20 mouse cellular contexts compared by ENCODE assay signal in genomic region chr4:148818161-148818560, GRCm38 (mm10). TPM values are rescaled to one million over a fixed set of nuclear protein-coding genes. Genes with fewer than 3 reads are reported as not detected.
A peak's percentile ranks its signal among the peaks of the same experiment; 100 is the strongest.
DNase-seq lines count a peak whose midpoint lies in the region; ATAC-seq and TF ChIP-seq lines count a peak whose summit lies in the region.
"Had no signal": no experiment of that assay in that cellular context is flagged by ENCODE, and none has a peak within 500 bp of the region (broad histone marks: within the 10 kb centered on the region; RNA-seq: fewer than 3 reads in every experiment).

No protein-coding gene starts in this region.

- DNase-seq in forebrain, embryonic 10.5 days (ENCODE audit: extremely low spot score, low spot score) = no peak
- DNase-seq in heart, postnatal 0 days (ENCODE audit: low spot score) = no peak
- DNase-seq in gastrocnemius, postnatal 25 days = peak; percentile 84
- no peak for DNase-seq in natural killer cell, adult 2 months (ENCODE audit: low spot score in 2 of 2)
- DNase-seq in layer of hippocampus, postnatal 36 days = no peak
- DNase-seq: adrenal gland, adult 8-10 months; B cell, adult 2 months; cerebellum, adult 18-20 months; cerebellum, adult 9-11 months; cerebellum, postnatal 36 days; kidney, adult 2 months had no signal

- no peak for TF ChIP-seq POLR2A in small intestine, adult 2 months (IDR thresholded peaks at IDR 0.05; ENCODE audit: low read depth, low read length)

- no peak for TF ChIP-seq CTCF in heart, postnatal 0 days (IDR thresholded peaks at IDR 0.05; ENCODE audit: low read depth)
- TF ChIP-seq CTCF in small intestine, adult 2 months (IDR thresholded peaks at IDR 0.05; ENCODE audit: extremely low read depth, insufficient read length, insufficient replicate concordance, low read depth, low read length) = no peak

- 98% methylated on average over 12 of the region's 12 CpGs for WGBS in forebrain, embryonic 10.5 days
- WGBS in forebrain, embryonic 12.5 days = 94% methylated on average over 12 of the region's 12 CpGs
- 79% methylated on average over 12 of the region's 12 CpGs for WGBS in heart, postnatal 0 days
- WGBS in heart, embryonic 11.5 days (ENCODE audit: insufficient replicate concordance) = 87% methylated on average over 12 of the region's 12 CpGs
- 32% methylated on average over 12 of the region's 12 CpGs for WGBS in small intestine, adult 2 months

- H3K9me3 ChIP-seq in forebrain, embryonic 10.5 days = peaks cover 15% of the 10 kb centered on the region
- no peaks in the 10 kb centered on the region; the same call in 1 of the 2 replicates for H3K9me3 ChIP-seq in forebrain, embryonic 12.5 days
- no peaks in the 10 kb centered on the region for H3K9me3 ChIP-seq in heart, postnatal 0 days (replicated peaks; ENCODE audit: control insufficient read depth, low read length)
- no peaks in the 10 kb centered on the region for H3K9me3 ChIP-seq in heart, embryonic 11.5 days (replicated peaks; ENCODE audit: control insufficient read depth, low read length)
- H3K9me3 ChIP-seq: G1E; hindbrain, embryonic 13.5 days had no signal

- TF ChIP-seq EP300 in heart, postnatal 0 days (IDR thresholded peaks at IDR 0.05; ENCODE audit: low read depth) = no peak

- 0 out of 2 replicates have a peak overlapping the region, but pooled peaks have one; percentile 9 for H3K27ac ChIP-seq in forebrain, embryonic 10.5 days
- no peak overlapping the region for H3K27ac ChIP-seq in forebrain, embryonic 12.5 days
- peak overlapping the region; percentile 40; the same call in 1 of the 2 replicates for H3K27ac ChIP-seq in heart, postnatal 0 days (ENCODE audit: low read depth)
- H3K27ac ChIP-seq in heart, embryonic 11.5 days (ENCODE audit: low read depth, low read length) = no peak overlapping the region
- peak overlapping the region; percentile 62 for H3K27ac ChIP-seq in small intestine, adult 2 months (ENCODE audit: insufficient read depth, low read depth, low read length)
- H3K27ac ChIP-seq: embryonic facial prominence, embryonic 13.5 days; hindbrain, embryonic 13.5 days; hindbrain, postnatal 0 days had no signal

- ATAC-seq in forebrain, embryonic 12.5 days (ENCODE audit: low FRiP score) = no peak
- 0 out of 2 replicates have a peak, but pooled peaks have one; percentile 19 for ATAC-seq in heart, postnatal 0 days (ENCODE audit: insufficient read depth, low read depth)
- ATAC-seq in heart, embryonic 11.5 days (replicated peaks; ENCODE audit: insufficient number of reproducible peaks, low FRiP score, low TSS enrichment) = no peak
- ATAC-seq: CD4-positive, CD25-positive, alpha-beta regulatory T cell, adult 4 months; forebrain, embryonic 14.5 days; hindbrain, postnatal 0 days had no signal

- H3K4me1 ChIP-seq in forebrain, embryonic 10.5 days = peaks cover 55% of the 10 kb centered on the region
- H3K4me1 ChIP-seq in forebrain, embryonic 12.5 days = peaks cover 27% of the 10 kb centered on the region
- peaks cover 43% of the 10 kb centered on the region for H3K4me1 ChIP-seq in heart, postnatal 0 days (ENCODE audit: control insufficient read depth, insufficient read depth)
- H3K4me1 ChIP-seq in heart, embryonic 11.5 days (ENCODE audit: control insufficient read depth, insufficient read depth, low read length) = peaks cover 55% of the 10 kb centered on the region
- peaks cover 64% of the 10 kb centered on the region for H3K4me1 ChIP-seq in small intestine, adult 2 months (ENCODE audit: control insufficient read depth, insufficient read depth, insufficient read length, low read length)

- H3K4me2 ChIP-seq in forebrain, embryonic 12.5 days = no peak overlapping the region
- H3K4me2 ChIP-seq in heart, postnatal 0 days (ENCODE audit: low read depth, low read length) = no peak overlapping the region
- no peak overlapping the region for H3K4me2 ChIP-seq in heart, embryonic 11.5 days
- H3K4me2 ChIP-seq: embryonic facial prominence, embryonic 13.5 days; hindbrain, embryonic 13.5 days had no signal

- no peak overlapping the region for H3K9ac ChIP-seq in forebrain, embryonic 12.5 days
- no peak overlapping the region for H3K9ac ChIP-seq in heart, postnatal 0 days (replicated peaks; ENCODE audit: low read depth, low read length)
- H3K9ac ChIP-seq in heart, embryonic 11.5 days (ENCODE audit: low read depth, low read length) = no peak overlapping the region
- H3K9ac ChIP-seq: embryonic facial prominence, embryonic 13.5 days; hindbrain, embryonic 13.5 days had no signal

- H3K36me3 ChIP-seq in forebrain, embryonic 10.5 days (replicated peaks) = peaks cover 4% of the 10 kb centered on the region; the same call in 1 of the 2 replicates
- no peaks in the 10 kb centered on the region for H3K36me3 ChIP-seq in forebrain, embryonic 12.5 days (replicated peaks)
- H3K36me3 ChIP-seq in heart, postnatal 0 days (replicated peaks; ENCODE audit: control insufficient read depth, insufficient read depth, low read length) = no peaks in the 10 kb centered on the region
- no peaks in the 10 kb centered on the region for H3K36me3 ChIP-seq in heart, embryonic 11.5 days (ENCODE audit: control insufficient read depth, insufficient read depth, low read length)
- H3K36me3 ChIP-seq in small intestine, adult 2 months (ENCODE audit: control insufficient read depth, insufficient read depth, low read length) = 0 out of 2 replicates have a peak, but pooled peaks cover 2% of the 10 kb centered on the region
- H3K36me3 ChIP-seq: embryonic facial prominence, embryonic 13.5 days; G1E; hindbrain, embryonic 13.5 days had no signal

- H3K27me3 ChIP-seq in forebrain, embryonic 10.5 days (ENCODE audit: poor library complexity, severe bottlenecking) = peaks cover 68% of the 10 kb centered on the region
- H3K27me3 ChIP-seq in forebrain, embryonic 12.5 days = peaks cover 46% of the 10 kb centered on the region
- H3K27me3 ChIP-seq in heart, postnatal 0 days (ENCODE audit: control insufficient read depth, insufficient read depth, low read length) = no peaks in the 10 kb centered on the region
- H3K27me3 ChIP-seq in heart, embryonic 11.5 days (ENCODE audit: control insufficient read depth, insufficient read depth, low read length) = 0 out of 2 replicates have a peak, but pooled peaks cover 4% of the 10 kb centered on the region
- H3K27me3 ChIP-seq in small intestine, adult 2 months (ENCODE audit: control insufficient read depth, insufficient read depth, low read length) = no peaks in the 10 kb centered on the region

- no peak overlapping the region for H3K4me3 ChIP-seq in forebrain, embryonic 10.5 days
- H3K4me3 ChIP-seq in forebrain, embryonic 12.5 days (replicated peaks) = no peak overlapping the region
- H3K4me3 ChIP-seq in heart, postnatal 0 days (ENCODE audit: low read depth, low read length) = no peak overlapping the region
- H3K4me3 ChIP-seq in heart, embryonic 11.5 days (ENCODE audit: low read depth, low read length) = no peak overlapping the region
- peak overlapping the region; percentile 11 for H3K4me3 ChIP-seq in small intestine, adult 2 months (ENCODE audit: low read depth, low read length)
- H3K4me3 ChIP-seq: embryonic facial prominence, embryonic 13.5 days; hindbrain, embryonic 13.5 days had no signal

RNA-seq across cellular contexts. Expression of gene Casz1, which starts 13.9 kb away (rescaled TPM):
- 4.4 and 4.7 TPM in 2 replicates for polyA plus RNA-seq in forebrain, embryonic 10.5 days (2016; fragmentation: Nextera tagmentation; extraction: Ambion mirVana)
- polyA plus RNA-seq in forebrain, embryonic 12.5 days (2016; fragmentation: Nextera tagmentation; extraction: Ambion mirVana) = 2.8 and 3.1 TPM in 2 replicates
- 42.6 and 45.4 TPM in 2 replicates for total RNA-seq in heart, postnatal 0 days (2014; rRNA removed; ENCODE audit: low replicate concordance)
- 13.7 and 16.4 TPM in 2 replicates for polyA plus RNA-seq in heart, postnatal 0 days (2015; fragmentation: Nextera tagmentation; extraction: Ambion mirVana)
- 15.1 and 19.9 TPM in 2 replicates for polyA plus RNA-seq in heart, embryonic 11.5 days (2014; fragmentation: Nextera tagmentation; extraction: Ambion mirVana)
- total RNA-seq in gastrocnemius, postnatal 25 days (2021) = 10 to 100 TPM; 27.8 to 30.2 TPM
- polyA plus RNA-seq in small intestine, adult 2 months (2012; rRNA removed) = 46.4 and 120 TPM in 2 replicates
- total RNA-seq in layer of hippocampus, postnatal 36 days (2021) = under 1 TPM; 0.52 to 0.66 TPM

Comparison
In these comparisons a context has a peak if more than half of its experiments do, and no peak if none do; other contexts are left out.
1. H3K27ac ChIP-seq: peak in forebrain, embryonic 10.5 days (single experiment), heart, postnatal 0 days (single experiment) and small intestine, adult 2 months (single experiment); none in forebrain, embryonic 12.5 days (single experiment) and heart, embryonic 11.5 days (single experiment).